Mouse (Mus musculus): ENCODE results near the gene Myh2.

Myh2 gene

GRCm38 (mm10) chr11:67237481-67238079, 66.8 kb downstream of the Myh2 start, which contains the start of gene Myh4:
Gene Myh4 (plus strand): TSS chr11:67238029.
- DNase-seq (ENCODE audit: low spot score in 2 of 2): no peak

GRCm38 (mm10) chr11:67241051-67241450, 70.2 kb downstream of the Myh2 start:
- no peak for DNase-seq (ENCODE audit: low spot score in 2 of 2)

Data from right cerebral cortex, adult 2 months (tissue).